Mouse (Mus musculus): ENCODE results near the gene Lcat. TPM values are rescaled to one million over a fixed set of nuclear protein-coding genes. Genes with fewer than 3 reads are reported as not detected.
A peak's percentile ranks its signal among the peaks of the same experiment; 100 is the strongest.

Gene Lcat
- polyA plus RNA-seq, 1 experiment from 2014 or later: 1.0 TPM

DNA sequence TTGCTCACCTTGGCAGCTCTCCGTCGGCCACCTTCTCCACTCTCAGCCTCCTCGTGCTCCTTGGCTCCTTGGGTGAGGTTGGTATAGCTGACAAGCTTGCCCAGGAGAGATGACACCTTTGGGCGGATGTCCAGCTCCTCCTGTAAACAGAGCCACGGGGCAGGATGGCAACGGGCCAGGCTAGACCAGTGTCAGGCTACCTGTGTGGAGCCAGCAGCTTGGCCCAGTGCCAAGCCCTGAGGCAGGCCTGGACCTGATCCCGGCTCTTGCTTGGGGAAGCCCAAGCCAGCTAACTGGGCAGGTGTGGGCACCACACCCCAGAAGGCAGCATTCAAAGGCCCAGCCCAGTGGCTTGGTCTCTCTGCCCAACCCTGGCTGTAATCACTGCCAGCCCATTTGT is 16.2 kb upstream of the Lcat start:
- ATAC-seq (ENCODE audit: low FRiP score, low TSS enrichment) (no peak), DNase-seq (peak; percentile 3)
- no peaks in the 10 kb centered on the region for H3K9me3 ChIP-seq (ENCODE audit: control insufficient read depth, low read length)
- no peak overlapping the region for H3K9ac ChIP-seq (replicated peaks; ENCODE audit: low read length)
- no peak overlapping the region for H3K27ac ChIP-seq (replicated peaks; ENCODE audit: low read depth, low read length)
- H3K4me3 ChIP-seq (replicated peaks; ENCODE audit: low read depth, low read length): no peak overlapping the region
- no peak overlapping the region for H3K4me2 ChIP-seq (ENCODE audit: low read length)
- no peaks in the 10 kb centered on the region for H3K36me3 ChIP-seq (ENCODE audit: control insufficient read depth, insufficient read depth, low read length)
- no peaks in the 10 kb centered on the region for H3K4me1 ChIP-seq (ENCODE audit: control insufficient read depth, insufficient read depth, low read length)
- no peaks in the 10 kb centered on the region for H3K27me3 ChIP-seq (ENCODE audit: control insufficient read depth, insufficient read depth, low read length)
- WGBS: 88% methylated on average over 7 of the region's 7 CpGs

DNA sequence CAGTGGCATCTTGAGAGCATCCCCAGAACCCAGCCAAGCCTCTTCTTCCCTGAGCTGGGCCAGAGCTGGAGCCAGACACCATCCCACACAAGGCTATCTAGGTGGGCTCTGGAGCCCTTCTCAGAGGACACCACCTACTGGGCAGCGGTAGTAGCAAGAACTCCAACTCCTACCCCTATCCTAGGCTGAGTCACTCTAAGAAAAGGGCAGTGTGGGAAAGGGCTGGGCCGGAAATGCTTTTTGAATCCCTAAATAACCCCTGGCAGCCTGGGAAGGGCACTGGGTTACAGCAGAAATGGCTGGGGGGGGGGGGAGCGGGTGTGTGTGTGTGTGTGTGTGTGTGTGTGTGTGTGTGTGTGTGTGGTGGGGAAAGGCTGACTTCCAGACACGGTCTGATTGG is 14.6 kb upstream of the Lcat start:
- DNase-seq: no peak
- H3K9ac ChIP-seq (replicated peaks; ENCODE audit: low read length): no peak overlapping the region
- ATAC-seq (ENCODE audit: low FRiP score, low TSS enrichment): no peak
- H3K4me3 ChIP-seq (replicated peaks; ENCODE audit: low read depth, low read length): no peak overlapping the region
- no peaks in the 10 kb centered on the region for H3K9me3 ChIP-seq (ENCODE audit: control insufficient read depth, low read length)
- H3K27ac ChIP-seq (replicated peaks; ENCODE audit: low read depth, low read length): no peak overlapping the region
- H3K36me3 ChIP-seq (ENCODE audit: control insufficient read depth, insufficient read depth, low read length): no peaks in the 10 kb centered on the region
- H3K27me3 ChIP-seq (ENCODE audit: control insufficient read depth, insufficient read depth, low read length): no peaks in the 10 kb centered on the region
- 59% methylated on average over 3 of the region's 4 CpGs for WGBS
- H3K4me1 ChIP-seq (ENCODE audit: control insufficient read depth, insufficient read depth, low read length): no peaks in the 10 kb centered on the region
- no peak overlapping the region for H3K4me2 ChIP-seq (ENCODE audit: low read length)

DNA sequence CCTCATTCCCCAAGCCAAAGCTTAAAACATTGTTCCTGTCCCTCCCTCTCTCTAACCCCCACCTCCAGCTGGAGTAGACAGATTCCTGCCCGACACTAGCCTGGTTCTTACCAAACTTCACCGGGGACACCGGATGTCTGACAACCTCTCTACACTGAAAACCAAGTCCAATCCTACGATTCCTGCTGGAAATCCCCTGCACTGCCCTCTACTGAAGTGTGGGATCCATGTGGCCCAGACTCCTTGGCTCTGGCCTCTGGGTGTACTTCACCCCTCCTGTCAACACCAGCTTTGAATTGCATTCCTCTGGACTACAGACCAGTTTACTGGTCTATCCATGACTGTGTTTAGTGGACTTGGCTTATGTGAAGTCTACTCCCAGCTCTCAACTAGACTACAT is 13.4 kb upstream of the Lcat start:
- H3K27ac ChIP-seq (replicated peaks; ENCODE audit: low read depth, low read length): no peak overlapping the region
- H3K4me2 ChIP-seq (ENCODE audit: low read length): no peak overlapping the region
- ATAC-seq (ENCODE audit: low FRiP score, low TSS enrichment) (no peak), DNase-seq (no peak)
- no peaks in the 10 kb centered on the region for H3K9me3 ChIP-seq (ENCODE audit: control insufficient read depth, low read length)
- H3K36me3 ChIP-seq (ENCODE audit: control insufficient read depth, insufficient read depth, low read length): no peaks in the 10 kb centered on the region
- no peaks in the 10 kb centered on the region for H3K4me1 ChIP-seq (ENCODE audit: control insufficient read depth, insufficient read depth, low read length)
- WGBS: 95% methylated on average over 4 of the region's 4 CpGs
- H3K9ac ChIP-seq (replicated peaks; ENCODE audit: low read length): no peak overlapping the region
- H3K4me3 ChIP-seq (replicated peaks; ENCODE audit: low read depth, low read length): no peak overlapping the region
- H3K27me3 ChIP-seq (ENCODE audit: control insufficient read depth, insufficient read depth, low read length): no peaks in the 10 kb centered on the region

DNA sequence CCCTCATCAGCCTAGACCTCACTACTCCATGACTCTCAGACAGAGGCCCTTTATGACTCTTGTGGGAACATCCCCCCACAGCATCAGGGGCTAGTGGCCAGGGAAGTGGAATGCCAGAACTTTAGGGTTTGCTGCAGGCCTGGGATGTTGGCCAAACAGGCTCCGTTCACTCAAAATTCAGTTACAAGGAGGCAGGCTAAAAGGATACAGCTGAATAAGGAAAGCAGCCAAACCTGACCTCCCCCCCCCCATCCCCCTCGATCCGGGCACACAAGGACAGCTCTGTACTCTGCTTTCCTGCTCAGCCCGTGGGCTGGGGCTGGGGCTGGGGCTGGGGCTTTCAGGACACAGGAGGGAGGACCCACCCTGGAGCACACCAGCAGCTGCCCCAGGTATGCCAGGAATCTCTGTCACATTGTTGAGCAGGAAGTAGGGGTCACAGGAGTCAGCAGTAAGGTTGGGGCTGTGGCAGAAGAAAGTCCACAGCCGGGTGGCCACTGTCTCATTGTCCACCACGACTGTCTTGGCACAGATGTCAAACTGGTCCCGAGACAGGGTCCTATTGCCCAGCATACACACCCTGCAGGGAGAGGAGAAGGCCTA is 8.0 kb upstream of the Lcat start:
- no peak overlapping the region for H3K9ac ChIP-seq (replicated peaks; ENCODE audit: low read length)
- no peak overlapping the region for H3K4me2 ChIP-seq (ENCODE audit: low read length)
- H3K27me3 ChIP-seq (ENCODE audit: control insufficient read depth, insufficient read depth, low read length): no peaks in the 10 kb centered on the region
- WGBS: 76% methylated on average over 7 of the region's 7 CpGs
- H3K36me3 ChIP-seq (ENCODE audit: control insufficient read depth, insufficient read depth, low read length): no peaks in the 10 kb centered on the region
- H3K27ac ChIP-seq (replicated peaks; ENCODE audit: low read depth, low read length): 0 out of 2 replicates have a peak overlapping the region, but pooled peaks have one; percentile 49
- peak; percentile 63; the same call in 1 of the 2 replicates for ATAC-seq (ENCODE audit: low FRiP score, low TSS enrichment)
- H3K4me1 ChIP-seq (ENCODE audit: control insufficient read depth, insufficient read depth, low read length): no peaks in the 10 kb centered on the region
- H3K9me3 ChIP-seq (ENCODE audit: control insufficient read depth, low read length): no peaks in the 10 kb centered on the region
- no peak overlapping the region for H3K4me3 ChIP-seq (replicated peaks; ENCODE audit: low read depth, low read length)
- peak; percentile 37 for DNase-seq

DNA sequence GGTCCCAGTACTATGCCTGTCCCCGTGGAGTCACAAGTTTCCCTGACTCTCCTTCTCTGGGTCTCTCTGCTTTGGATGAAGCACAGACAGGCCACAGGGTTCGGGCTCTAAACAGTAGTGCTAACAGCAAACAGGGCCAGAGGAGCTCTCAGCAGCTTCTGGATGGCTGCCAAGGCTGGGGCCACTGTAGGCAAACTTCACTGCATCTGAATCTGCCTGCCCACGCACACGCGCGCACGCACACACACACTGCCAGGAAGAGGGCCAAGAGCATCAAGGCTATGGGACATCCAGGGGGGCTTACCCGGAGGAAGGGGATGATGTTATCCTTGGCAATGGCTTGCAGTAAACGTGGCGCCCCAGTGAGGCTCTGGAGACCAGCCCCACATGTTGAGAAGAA is 6.2 kb upstream of the Lcat start:
- Histone ChIP-seq H3K4me2 (ENCODE audit: low read length) (no peak overlapping the region), H3K4me3 (replicated peaks; ENCODE audit: low read depth, low read length) (no peak overlapping the region), H3K27ac (replicated peaks; ENCODE audit: low read depth, low read length) (no peak overlapping the region), H3K9ac (replicated peaks; ENCODE audit: low read length) (no peak overlapping the region), H3K27me3 (ENCODE audit: control insufficient read depth, insufficient read depth, low read length) (no peaks in the 10 kb centered on the region), H3K36me3 (ENCODE audit: control insufficient read depth, insufficient read depth, low read length) (no peaks in the 10 kb centered on the region), H3K4me1 (ENCODE audit: control insufficient read depth, insufficient read depth, low read length) (no peaks in the 10 kb centered on the region), H3K9me3 (ENCODE audit: control insufficient read depth, low read length) (no peaks in the 10 kb centered on the region)
- DNase-seq (peak; percentile 70), ATAC-seq (ENCODE audit: low FRiP score, low TSS enrichment) (no peak)
- 74% methylated on average over 10 of the region's 10 CpGs for WGBS

DNA sequence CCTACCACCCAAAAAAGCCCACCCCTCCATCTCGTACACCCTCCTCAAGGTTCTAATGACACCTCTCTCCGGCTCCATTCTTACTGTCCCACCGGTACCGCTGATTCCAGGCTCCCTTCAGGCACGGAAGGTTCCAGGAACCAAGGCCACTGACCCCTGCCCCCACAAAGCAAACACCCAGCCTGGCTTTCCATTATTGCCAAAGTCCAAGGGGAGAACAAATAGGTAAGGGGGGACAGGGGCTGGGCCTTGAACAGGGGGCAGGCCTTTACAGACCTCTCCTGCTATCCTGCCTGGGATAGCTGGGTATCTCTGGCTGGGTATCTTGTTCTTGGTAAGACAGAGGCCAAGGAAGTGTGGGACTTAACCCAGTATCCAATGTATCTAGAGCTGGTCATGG is 640 bp downstream of the Lcat start:
- Histone ChIP-seq H3K27me3 (ENCODE audit: control insufficient read depth, insufficient read depth, low read length) (no peaks in the 10 kb centered on the region), H3K9me3 (ENCODE audit: control insufficient read depth, low read length) (no peaks in the 10 kb centered on the region), H3K4me2 (ENCODE audit: low read length) (no peak overlapping the region), H3K4me1 (ENCODE audit: control insufficient read depth, insufficient read depth, low read length) (peaks cover 6% of the 10 kb centered on the region; the same call in 1 of the 2 replicates), H3K27ac (replicated peaks; ENCODE audit: low read depth, low read length) (no peak overlapping the region), H3K4me3 (replicated peaks; ENCODE audit: low read depth, low read length) (no peak overlapping the region), H3K9ac (replicated peaks; ENCODE audit: low read length) (no peak overlapping the region), H3K36me3 (ENCODE audit: control insufficient read depth, insufficient read depth, low read length) (no peaks in the 10 kb centered on the region)
- ATAC-seq (ENCODE audit: low FRiP score, low TSS enrichment) (no peak), DNase-seq (no peak)
- whole genome bisulfite sequencing: 95% methylated on average over 5 of the region's 5 CpGs

DNA sequence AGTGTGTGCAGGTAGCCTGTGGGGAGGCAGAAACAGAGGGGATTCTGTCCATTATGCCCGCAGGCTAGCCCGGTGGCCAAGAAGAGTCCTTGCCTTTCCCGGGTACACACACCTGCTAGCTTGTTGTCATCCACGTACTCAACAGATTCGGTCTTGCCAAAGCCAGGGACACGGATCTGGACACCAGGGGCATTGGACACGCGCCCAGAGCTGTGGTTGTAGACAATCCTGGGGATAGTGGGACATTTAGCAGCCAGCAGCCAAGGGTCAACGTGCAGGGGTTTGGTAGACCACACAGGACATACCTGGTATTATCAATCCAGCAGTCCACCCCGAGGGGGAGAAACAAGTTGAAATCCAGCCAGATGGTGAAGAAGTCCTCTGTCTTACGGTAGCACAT is 1.2 kb downstream of the Lcat start:
- Histone ChIP-seq H3K27ac (replicated peaks; ENCODE audit: low read depth, low read length) (no peak overlapping the region), H3K9me3 (ENCODE audit: control insufficient read depth, low read length) (no peaks in the 10 kb centered on the region), H3K27me3 (ENCODE audit: control insufficient read depth, insufficient read depth, low read length) (no peaks in the 10 kb centered on the region), H3K4me3 (replicated peaks; ENCODE audit: low read depth, low read length) (no peak overlapping the region), H3K9ac (replicated peaks; ENCODE audit: low read length) (no peak overlapping the region), H3K36me3 (ENCODE audit: control insufficient read depth, insufficient read depth, low read length) (no peaks in the 10 kb centered on the region), H3K4me1 (ENCODE audit: control insufficient read depth, insufficient read depth, low read length) (peaks cover 6% of the 10 kb centered on the region; the same call in 1 of the 2 replicates), H3K4me2 (ENCODE audit: low read length) (no peak overlapping the region)
- no peak for DNase-seq
- no peak for ATAC-seq (ENCODE audit: low FRiP score, low TSS enrichment)
- WGBS: 92% methylated on average over 11 of the region's 11 CpGs

DNA sequence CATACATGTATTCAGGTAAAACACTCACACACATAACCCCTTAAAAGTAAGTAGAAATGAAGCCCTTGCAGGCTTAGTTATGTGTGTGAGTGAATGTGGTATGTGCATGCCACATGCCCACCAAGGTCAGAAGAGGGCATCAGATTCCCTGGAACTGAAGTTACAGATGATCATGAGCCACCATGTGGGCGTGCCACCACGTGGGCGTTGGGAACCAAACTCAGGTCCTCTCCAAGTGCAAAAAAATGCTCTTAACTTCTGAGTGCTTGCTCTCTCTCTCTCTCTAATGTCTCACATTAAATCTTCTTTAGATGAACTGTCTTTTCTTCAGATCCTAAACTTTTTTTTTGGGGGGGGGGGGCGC is 4.9 kb downstream of the Lcat start, which contains the start of gene Psmb10:
Gene Psmb10, minus strand, starts transcription at position 139 of the 364 bp plus-strand sequence.
- no peak for DNase-seq

DNA sequence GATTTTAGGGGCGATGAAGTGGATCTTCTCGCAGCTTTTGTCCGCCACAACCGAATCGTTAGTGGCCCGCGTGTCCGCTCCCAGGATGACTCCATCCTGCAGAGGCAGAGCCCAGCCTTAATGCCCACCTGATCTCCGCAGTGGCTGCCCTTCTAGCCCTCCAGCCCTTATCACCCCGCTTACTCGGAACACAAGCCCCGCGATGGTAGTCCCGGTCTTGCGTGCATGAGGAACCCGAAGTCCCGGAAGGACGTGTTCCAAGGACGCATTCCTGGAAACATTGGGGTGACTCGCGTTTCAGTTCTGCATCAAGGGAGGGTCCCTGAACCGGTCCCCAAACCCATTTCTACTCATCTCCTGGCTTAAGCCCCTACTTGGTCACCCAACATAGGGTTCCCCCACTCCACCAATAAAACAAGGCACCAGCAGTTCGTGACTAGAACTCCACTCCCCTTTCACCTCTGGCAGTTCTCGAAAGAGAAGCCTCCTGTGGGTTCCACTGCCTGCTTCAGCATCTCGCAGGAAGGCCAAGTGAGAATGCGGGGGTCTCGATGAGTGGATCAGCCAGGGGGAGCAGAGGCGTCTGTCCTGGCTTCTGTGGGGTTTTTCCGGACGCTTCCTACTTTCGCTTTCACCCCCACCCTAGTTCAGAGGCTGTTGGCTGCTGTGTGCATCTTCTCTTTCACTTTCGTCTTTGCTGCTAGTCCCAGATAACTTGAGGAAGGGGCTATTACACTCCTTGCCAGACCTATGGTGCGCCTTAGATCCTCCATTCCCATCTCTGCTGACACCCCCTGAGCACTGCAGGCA is 5.5 kb downstream of the Lcat start:
- peaks cover 15% of the 10 kb centered on the region for H3K4me1 ChIP-seq (ENCODE audit: control insufficient read depth, insufficient read depth, low read length)
- no peaks in the 10 kb centered on the region for H3K36me3 ChIP-seq (ENCODE audit: control insufficient read depth, insufficient read depth, low read length)
- no peaks in the 10 kb centered on the region for H3K27me3 ChIP-seq (ENCODE audit: control insufficient read depth, insufficient read depth, low read length)
- H3K9ac ChIP-seq (replicated peaks; ENCODE audit: low read length): peak overlapping the region; percentile 81
- DNase-seq: peak; percentile 64
- H3K9me3 ChIP-seq (ENCODE audit: control insufficient read depth, low read length): no peaks in the 10 kb centered on the region
- WGBS: 1% methylated on average over 33 of the region's 33 CpGs
- peak overlapping the region; percentile 83 for H3K27ac ChIP-seq (replicated peaks; ENCODE audit: low read depth, low read length)
- ATAC-seq (ENCODE audit: low FRiP score, low TSS enrichment): peak; percentile 44
- peak overlapping the region; percentile 46 for H3K4me3 ChIP-seq (replicated peaks; ENCODE audit: low read depth, low read length)
- peak overlapping the region; percentile 84 for H3K4me2 ChIP-seq (ENCODE audit: low read length)

More for the DNA sequence above, 4.9 kb downstream of the Lcat start, which contains the start of gene Psmb10:
- H3K4me1 ChIP-seq (ENCODE audit: control insufficient read depth, insufficient read depth, low read length): peaks cover 15% of the 10 kb centered on the region
- H3K4me2 ChIP-seq (ENCODE audit: low read length): peak within 1 kb of the TSS; percentile 84
- no peaks in the 10 kb centered on the region for H3K36me3 ChIP-seq (ENCODE audit: control insufficient read depth, insufficient read depth, low read length)
- H3K27ac ChIP-seq (replicated peaks; ENCODE audit: low read depth, low read length): peak within 1 kb of the TSS; percentile 83
- H3K4me3 ChIP-seq (replicated peaks; ENCODE audit: low read depth, low read length): peak within 1 kb of the TSS; percentile 46
- no peaks in the 10 kb centered on the region for H3K9me3 ChIP-seq (ENCODE audit: control insufficient read depth, low read length)
- ATAC-seq (ENCODE audit: low FRiP score, low TSS enrichment): no peak
- 38% methylated on average over 4 of the region's 4 CpGs for WGBS
- peak within 1 kb of the TSS; percentile 81 for H3K9ac ChIP-seq (replicated peaks; ENCODE audit: low read length)
- no peaks in the 10 kb centered on the region for H3K27me3 ChIP-seq (ENCODE audit: control insufficient read depth, insufficient read depth, low read length)

Measured in midbrain, embryonic 14.5 days (tissue).